Mouse (Mus musculus): ENCODE measurements around the gene Cd8b1. TPM values are rescaled to one million over a fixed set of nuclear protein-coding genes. Genes with fewer than 3 reads are reported as not detected.

Gene Cd8b1
- polyA plus RNA-seq, 1 experiment from 2014 or later: not detected

DNA sequence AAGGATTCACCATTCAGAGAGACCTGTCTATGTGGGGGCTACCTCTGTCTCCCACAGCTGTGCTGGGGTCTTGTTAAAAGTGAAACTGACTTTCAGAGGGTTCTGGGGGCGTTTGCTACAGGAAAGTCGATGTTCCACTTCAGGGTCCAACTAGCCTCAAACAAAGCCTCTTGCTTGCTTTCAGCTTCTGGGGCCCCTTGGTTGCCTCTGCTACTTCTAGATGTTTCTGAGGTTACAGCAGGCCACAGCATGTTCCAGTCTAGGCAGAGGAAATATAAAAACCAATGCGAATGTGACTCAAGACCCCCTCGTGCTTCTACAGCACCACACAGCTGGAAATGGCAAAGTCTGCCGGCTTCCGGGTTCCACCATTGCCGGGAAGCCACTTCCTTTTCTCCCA is 34.9 kb downstream of the Cd8b1 start:
- no peaks in the 10 kb centered on the region for H3K4me1 ChIP-seq (ENCODE audit: control insufficient read depth, insufficient read depth, low read length)
- H3K36me3 ChIP-seq (ENCODE audit: control insufficient read depth, insufficient read depth, low read length): no peaks in the 10 kb centered on the region
- no peaks in the 10 kb centered on the region for H3K27me3 ChIP-seq (ENCODE audit: control insufficient read depth, insufficient read depth, low read length)
- DNase-seq (ENCODE audit: low spot score): no peak
- ATAC-seq (ENCODE audit: insufficient read depth, low FRiP score, low TSS enrichment): no peak
- no peaks in the 10 kb centered on the region for H3K9me3 ChIP-seq (ENCODE audit: control insufficient read depth, low read length)
- 91% methylated on average over 7 of the region's 7 CpGs for WGBS
- H3K4me3 ChIP-seq (ENCODE audit: low read depth, low read length): no peak overlapping the region
- no peak overlapping the region for H3K9ac ChIP-seq (ENCODE audit: low read length)
- H3K27ac ChIP-seq (ENCODE audit: low read depth, low read length): no peak overlapping the region
- no peak overlapping the region for H3K4me2 ChIP-seq (ENCODE audit: low read depth)

DNA sequence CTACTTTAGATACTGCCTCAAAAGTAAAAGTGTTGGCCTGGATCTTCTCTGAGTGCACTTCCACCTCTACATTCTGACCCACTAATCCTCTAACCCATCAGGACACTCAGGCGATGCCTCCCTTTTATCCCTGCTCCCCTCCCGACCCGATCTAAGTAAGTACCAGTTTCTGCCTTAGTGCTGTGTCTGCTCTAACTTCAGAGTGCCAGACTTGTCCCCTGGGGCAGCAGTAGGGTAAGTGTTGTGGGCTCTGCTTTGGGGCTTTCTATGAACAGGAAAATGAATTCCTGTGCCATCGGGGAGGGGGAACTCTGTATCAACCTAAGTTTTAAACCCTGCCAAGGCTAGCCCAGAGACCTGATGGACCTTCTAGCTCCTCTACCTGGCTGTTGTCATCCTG is 37.6 kb downstream of the Cd8b1 start:
- no peaks in the 10 kb centered on the region for H3K9me3 ChIP-seq (ENCODE audit: control insufficient read depth, low read length)
- 80% methylated on average over 4 of the region's 4 CpGs for WGBS
- DNase-seq (ENCODE audit: low spot score): no peak
- H3K36me3 ChIP-seq (ENCODE audit: control insufficient read depth, insufficient read depth, low read length): no peaks in the 10 kb centered on the region
- H3K9ac ChIP-seq (ENCODE audit: low read length): no peak overlapping the region
- H3K27me3 ChIP-seq (ENCODE audit: control insufficient read depth, insufficient read depth, low read length): no peaks in the 10 kb centered on the region
- H3K4me2 ChIP-seq (ENCODE audit: low read depth): no peak overlapping the region
- H3K27ac ChIP-seq (ENCODE audit: low read depth, low read length): no peak overlapping the region
- H3K4me3 ChIP-seq (ENCODE audit: low read depth, low read length): no peak overlapping the region
- H3K4me1 ChIP-seq (ENCODE audit: control insufficient read depth, insufficient read depth, low read length): no peaks in the 10 kb centered on the region
- no peak for ATAC-seq (ENCODE audit: insufficient read depth, low FRiP score, low TSS enrichment)

DNA sequence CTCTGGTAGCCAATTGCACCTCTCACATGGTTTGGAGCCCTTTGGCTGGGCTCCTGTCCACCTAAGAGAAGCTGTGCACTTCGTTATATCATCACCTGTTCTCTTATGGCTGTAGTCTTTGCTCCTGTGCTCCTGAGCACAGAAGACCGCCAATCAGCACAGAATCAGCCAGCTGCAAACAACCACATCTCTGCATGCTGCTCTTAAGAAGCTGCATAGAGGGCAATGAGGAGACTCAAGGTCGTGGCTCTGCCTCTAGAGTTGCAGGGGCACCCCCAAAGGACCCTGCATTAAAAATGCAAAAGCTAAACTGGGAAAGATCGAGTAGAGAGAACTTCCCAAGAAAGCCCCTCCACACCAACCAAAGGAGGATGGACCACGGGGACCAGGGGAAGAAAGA is 38.2 kb downstream of the Cd8b1 start:
- Histone ChIP-seq H3K36me3 (ENCODE audit: control insufficient read depth, insufficient read depth, low read length) (no peaks in the 10 kb centered on the region), H3K27ac (ENCODE audit: low read depth, low read length) (no peak overlapping the region), H3K9me3 (ENCODE audit: control insufficient read depth, low read length) (no peaks in the 10 kb centered on the region), H3K4me3 (ENCODE audit: low read depth, low read length) (no peak overlapping the region), H3K9ac (ENCODE audit: low read length) (no peak overlapping the region), H3K4me2 (ENCODE audit: low read depth) (no peak overlapping the region), H3K4me1 (ENCODE audit: control insufficient read depth, insufficient read depth, low read length) (no peaks in the 10 kb centered on the region), H3K27me3 (ENCODE audit: control insufficient read depth, insufficient read depth, low read length) (no peaks in the 10 kb centered on the region)
- WGBS: 58% methylated on average over 5 of the region's 5 CpGs
- ATAC-seq (ENCODE audit: insufficient read depth, low FRiP score, low TSS enrichment) (no peak), DNase-seq (ENCODE audit: low spot score) (no peak)

DNA sequence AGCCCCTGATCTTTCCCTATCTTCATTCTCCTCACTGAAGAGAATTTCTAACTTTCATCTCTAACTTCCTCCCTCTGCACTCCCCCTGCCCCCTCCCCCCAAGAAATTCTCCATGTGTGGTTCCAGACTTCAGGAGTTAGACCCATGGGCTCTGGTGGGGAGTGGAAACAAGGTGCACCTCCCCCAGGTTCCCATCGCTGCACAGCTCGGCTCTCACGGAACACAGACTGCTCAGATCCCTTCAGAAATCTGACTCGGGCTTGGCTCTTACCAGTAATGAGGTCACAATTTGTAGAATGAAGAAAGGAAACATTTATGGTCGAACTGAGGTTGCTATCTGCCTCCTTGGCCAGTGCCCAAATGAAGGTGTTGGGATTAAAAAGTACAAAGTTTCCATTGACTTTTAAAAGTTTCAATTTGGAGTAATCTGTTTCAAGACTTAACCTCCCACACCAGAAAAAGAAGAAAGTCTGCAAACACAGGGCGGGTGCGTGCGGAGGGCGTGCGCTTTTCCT is 38.6 kb downstream of the Cd8b1 start:
- DNase-seq (ENCODE audit: low spot score) (no peak), ATAC-seq (ENCODE audit: insufficient read depth, low FRiP score, low TSS enrichment) (no peak)
- Histone ChIP-seq H3K36me3 (ENCODE audit: control insufficient read depth, insufficient read depth, low read length) (no peaks in the 10 kb centered on the region), H3K4me1 (ENCODE audit: control insufficient read depth, insufficient read depth, low read length) (no peaks in the 10 kb centered on the region), H3K4me2 (ENCODE audit: low read depth) (no peak overlapping the region), H3K4me3 (ENCODE audit: low read depth, low read length) (no peak overlapping the region), H3K27me3 (ENCODE audit: control insufficient read depth, insufficient read depth, low read length) (no peaks in the 10 kb centered on the region), H3K27ac (ENCODE audit: low read depth, low read length) (no peak overlapping the region), H3K9me3 (ENCODE audit: control insufficient read depth, low read length) (no peaks in the 10 kb centered on the region), H3K9ac (ENCODE audit: low read length) (no peak overlapping the region)
- WGBS: 87% methylated on average over 10 of the region's 10 CpGs

DNA sequence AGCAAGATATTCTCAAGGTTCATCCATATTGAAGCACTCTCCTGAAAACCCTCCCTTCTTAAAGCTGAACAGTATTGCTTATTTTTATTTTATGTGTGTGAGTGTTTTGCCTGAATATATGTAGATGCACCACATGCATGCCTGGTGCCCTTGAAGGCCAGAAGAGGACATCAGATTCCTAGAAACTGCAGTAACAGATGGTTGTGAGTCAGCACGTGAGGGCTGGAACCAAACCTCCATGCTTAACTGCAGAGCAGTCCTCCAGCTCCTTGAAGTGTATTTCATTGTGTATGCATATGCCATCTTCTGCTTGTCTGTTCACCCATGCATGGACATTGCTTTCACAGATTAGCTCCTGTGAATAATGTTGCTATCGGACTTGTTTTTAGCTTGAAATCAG is 41.4 kb downstream of the Cd8b1 start:
- Histone ChIP-seq H3K27me3 (ENCODE audit: control insufficient read depth, insufficient read depth, low read length) (no peaks in the 10 kb centered on the region), H3K9ac (ENCODE audit: low read length) (no peak overlapping the region), H3K4me2 (ENCODE audit: low read depth) (no peak overlapping the region), H3K27ac (ENCODE audit: low read depth, low read length) (no peak overlapping the region), H3K4me3 (ENCODE audit: low read depth, low read length) (no peak overlapping the region), H3K4me1 (ENCODE audit: control insufficient read depth, insufficient read depth, low read length) (no peaks in the 10 kb centered on the region), H3K9me3 (ENCODE audit: control insufficient read depth, low read length) (no peaks in the 10 kb centered on the region), H3K36me3 (ENCODE audit: control insufficient read depth, insufficient read depth, low read length) (no peaks in the 10 kb centered on the region)
- DNase-seq (ENCODE audit: low spot score): no peak
- WGBS: 81% methylated on average over 2 of the region's 2 CpGs
- ATAC-seq (ENCODE audit: insufficient read depth, low FRiP score, low TSS enrichment): no peak

DNA sequence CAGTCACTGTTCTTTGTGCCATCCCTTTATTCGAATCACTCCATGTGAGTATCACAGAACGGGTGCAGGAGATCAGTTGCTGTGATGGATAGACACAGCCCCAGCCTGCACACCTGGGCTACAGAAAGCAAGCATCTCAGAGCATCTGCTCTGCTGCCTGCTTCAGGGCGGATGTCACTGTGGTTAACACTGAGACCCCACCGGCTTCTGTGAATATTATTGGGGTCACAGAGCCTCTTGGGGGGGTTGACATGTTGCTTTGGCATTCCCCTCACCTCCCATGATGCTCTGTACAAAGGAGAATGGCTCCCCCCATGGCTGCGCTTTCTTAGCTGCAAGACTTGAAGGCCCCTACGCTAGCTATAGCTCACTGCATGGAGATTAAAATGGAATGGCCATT is 46.8 kb downstream of the Cd8b1 start:
- H3K4me1 ChIP-seq (ENCODE audit: control insufficient read depth, insufficient read depth, low read length): no peaks in the 10 kb centered on the region
- no peak overlapping the region for H3K4me2 ChIP-seq (ENCODE audit: low read depth)
- H3K27me3 ChIP-seq (ENCODE audit: control insufficient read depth, insufficient read depth, low read length): no peaks in the 10 kb centered on the region

DNA sequence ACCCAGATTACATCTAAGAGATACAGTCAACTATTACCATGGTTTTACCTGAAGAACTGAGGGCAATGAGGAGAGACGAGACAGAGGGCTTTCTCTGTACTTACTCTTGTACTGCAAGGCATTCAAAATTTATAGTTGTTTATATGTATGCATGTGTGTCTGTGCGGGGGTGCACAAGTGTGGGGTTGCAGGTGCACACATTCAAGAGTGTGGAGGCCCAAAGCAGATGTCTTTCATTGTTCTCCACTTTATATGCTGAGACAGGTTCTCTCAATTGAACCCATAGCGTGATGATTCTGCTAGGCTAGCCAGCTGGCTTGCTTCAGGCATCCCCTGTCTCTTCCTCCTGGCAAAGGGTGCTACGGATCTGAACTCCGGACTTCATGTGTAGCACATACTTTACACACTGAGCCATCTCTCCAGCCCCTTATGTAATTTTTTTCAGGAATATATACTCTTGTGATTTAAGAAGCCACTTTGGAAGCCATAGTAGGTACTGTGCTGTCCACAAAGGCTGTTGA is 48.6 kb downstream of the Cd8b1 start:
- no peaks in the 10 kb centered on the region for H3K4me1 ChIP-seq (ENCODE audit: control insufficient read depth, insufficient read depth, low read length)
- no peak for ATAC-seq (ENCODE audit: insufficient read depth, low FRiP score, low TSS enrichment)
- H3K36me3 ChIP-seq (ENCODE audit: control insufficient read depth, insufficient read depth, low read length): no peaks in the 10 kb centered on the region
- DNase-seq (ENCODE audit: low spot score): no peak
- H3K4me3 ChIP-seq (ENCODE audit: low read depth, low read length): no peak overlapping the region
- H3K27ac ChIP-seq (ENCODE audit: low read depth, low read length): no peak overlapping the region
- no peak overlapping the region for H3K9ac ChIP-seq (ENCODE audit: low read length)
- no peaks in the 10 kb centered on the region for H3K9me3 ChIP-seq (ENCODE audit: control insufficient read depth, low read length)
- H3K4me2 ChIP-seq (ENCODE audit: low read depth): no peak overlapping the region
- WGBS: 92% methylated on average over 5 of the region's 5 CpGs
- H3K27me3 ChIP-seq (ENCODE audit: control insufficient read depth, insufficient read depth, low read length): no peaks in the 10 kb centered on the region

More for the DNA sequence above, 46.8 kb downstream of the Cd8b1 start:
- Histone ChIP-seq H3K27ac (ENCODE audit: low read depth, low read length) (no peak overlapping the region), H3K36me3 (ENCODE audit: control insufficient read depth, insufficient read depth, low read length) (no peaks in the 10 kb centered on the region), H3K9me3 (ENCODE audit: control insufficient read depth, low read length) (no peaks in the 10 kb centered on the region), H3K4me3 (ENCODE audit: low read depth, low read length) (no peak overlapping the region), H3K9ac (ENCODE audit: low read length) (no peak overlapping the region)
- ATAC-seq (ENCODE audit: insufficient read depth, low FRiP score, low TSS enrichment) (no peak), DNase-seq (ENCODE audit: low spot score) (no peak)
- 89% methylated on average over 6 of the region's 6 CpGs for WGBS

DNA sequence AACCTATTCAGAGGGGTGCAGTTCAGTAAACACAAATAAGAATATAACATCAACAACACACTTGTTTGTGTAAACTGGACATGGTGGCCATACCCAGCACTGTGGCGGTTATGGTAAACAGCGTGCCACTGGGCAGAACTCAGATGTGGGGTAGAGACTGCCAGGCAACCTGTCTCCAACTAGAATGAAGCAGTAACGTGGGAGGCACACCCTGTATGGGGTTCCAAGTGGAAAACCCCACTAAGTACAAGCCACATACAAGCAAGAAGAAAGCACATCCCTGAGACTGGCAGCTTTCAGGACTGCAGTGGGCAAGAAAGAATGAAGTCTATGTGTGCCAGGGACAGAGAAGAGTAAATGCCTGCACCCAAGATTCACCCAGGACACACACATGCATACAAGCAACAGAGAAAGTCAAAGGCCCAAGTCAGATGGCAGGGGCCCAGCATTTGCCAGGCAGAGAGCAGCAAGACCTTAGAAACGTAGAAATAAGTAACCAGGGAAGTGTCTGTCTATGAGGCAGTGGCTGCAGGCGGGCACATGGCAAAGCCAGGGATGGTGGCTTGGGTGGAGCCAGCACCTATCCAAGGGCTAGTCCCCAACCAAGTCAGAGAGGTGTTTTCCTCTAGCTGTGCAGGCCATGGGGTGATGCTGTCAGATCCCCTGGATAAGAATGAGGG is 49.6 kb downstream of the Cd8b1 start:
- Histone ChIP-seq H3K9me3 (ENCODE audit: control insufficient read depth, low read length) (no peaks in the 10 kb centered on the region), H3K27ac (ENCODE audit: low read depth, low read length) (no peak overlapping the region), H3K27me3 (ENCODE audit: control insufficient read depth, insufficient read depth, low read length) (no peaks in the 10 kb centered on the region), H3K36me3 (ENCODE audit: control insufficient read depth, insufficient read depth, low read length) (no peaks in the 10 kb centered on the region), H3K4me2 (ENCODE audit: low read depth) (no peak overlapping the region), H3K4me3 (ENCODE audit: low read depth, low read length) (no peak overlapping the region), H3K4me1 (ENCODE audit: control insufficient read depth, insufficient read depth, low read length) (no peaks in the 10 kb centered on the region), H3K9ac (ENCODE audit: low read length) (no peak overlapping the region)
- 81% methylated on average over 5 of the region's 5 CpGs for WGBS
- no peak for ATAC-seq (ENCODE audit: insufficient read depth, low FRiP score, low TSS enrichment)
- DNase-seq (ENCODE audit: low spot score): no peak

DNA sequence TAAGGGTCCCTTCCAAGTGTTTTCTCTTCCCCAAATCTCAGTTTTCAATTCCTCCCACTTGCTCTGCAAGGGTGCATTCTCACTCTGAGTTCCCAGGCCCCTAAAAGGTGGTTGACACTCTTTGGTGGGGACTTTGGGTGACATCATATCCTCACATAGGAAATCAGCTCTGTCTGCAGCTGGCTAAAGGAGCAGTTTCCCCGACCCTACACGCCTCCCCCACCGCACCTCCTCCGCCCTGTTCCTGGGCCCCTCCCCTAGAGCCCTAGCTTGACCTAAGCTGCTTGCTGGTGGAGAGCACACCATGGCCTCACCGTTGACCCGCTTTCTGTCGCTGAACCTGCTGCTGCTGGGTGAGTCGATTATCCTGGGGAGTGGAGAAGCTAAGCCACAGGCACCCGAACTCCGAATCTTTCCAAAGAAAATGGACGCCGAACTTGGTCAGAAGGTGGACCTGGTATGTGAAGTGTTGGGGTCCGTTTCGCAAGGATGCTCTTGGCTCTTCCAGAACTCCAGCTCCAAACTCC is 50.7 kb downstream of the Cd8b1 start, which contains the start of gene Cd8a:
Cd8a (plus strand) TSS at position 179 of the 527 bp plus-strand sequence.
- Histone ChIP-seq H3K4me2 (ENCODE audit: low read depth) (no peak within 1 kb of the TSS), H3K27me3 (ENCODE audit: control insufficient read depth, insufficient read depth, low read length) (no peaks in the 10 kb centered on the region), H3K36me3 (ENCODE audit: control insufficient read depth, insufficient read depth, low read length) (no peaks in the 10 kb centered on the region), H3K4me3 (ENCODE audit: low read depth, low read length) (no peak within 1 kb of the TSS), H3K9me3 (ENCODE audit: control insufficient read depth, low read length) (no peaks in the 10 kb centered on the region), H3K9ac (ENCODE audit: low read length) (no peak within 1 kb of the TSS), H3K27ac (ENCODE audit: low read depth, low read length) (no peak within 1 kb of the TSS), H3K4me1 (ENCODE audit: control insufficient read depth, insufficient read depth, low read length) (no peaks in the 10 kb centered on the region)
- ATAC-seq (ENCODE audit: insufficient read depth, low FRiP score, low TSS enrichment): no peak
- no peak for DNase-seq (ENCODE audit: low spot score)
- 80% methylated on average over 14 of the region's 14 CpGs for WGBS

Measured in neural tube, embryonic 11.5 days (tissue).